Mouse (Mus musculus): ENCODE results near the gene Zfp950. TPM values are rescaled to one million over a fixed set of nuclear protein-coding genes. Genes with fewer than 3 reads are reported as not detected.

Zfp950 gene
- polyA plus RNA-seq, 1 experiment from 2014 or later: 40.9 TPM

GRCm38 (mm10) chr19:61052008-61052407 is 88.6 kb downstream of the Zfp950 start:
- H3K9me3 ChIP-seq (replicated peaks): no peaks in the 10 kb centered on the region; the same call in 1 of the 2 replicates
- H3K27ac ChIP-seq: no peak overlapping the region
- no peak for ATAC-seq (ENCODE audit: low FRiP score)
- no peak overlapping the region for H3K9ac ChIP-seq
- no peak overlapping the region for H3K4me3 ChIP-seq
- H3K4me2 ChIP-seq (replicated peaks): no peak overlapping the region
- peaks cover 3% of the 10 kb centered on the region; the same call in 1 of the 2 replicates for H3K4me1 ChIP-seq
- no peaks in the 10 kb centered on the region for H3K36me3 ChIP-seq
- H3K27me3 ChIP-seq: no peaks in the 10 kb centered on the region

- Histone ChIP-seq H3K4me1 (no peaks in the 10 kb centered on the region), H3K4me3 (no peak overlapping the region), H3K9me3 (replicated peaks) (no peaks in the 10 kb centered on the region; the same call in 1 of the 2 replicates), H3K36me3 (no peaks in the 10 kb centered on the region), H3K9ac (no peak overlapping the region), H3K27me3 (no peaks in the 10 kb centered on the region), H3K4me2 (replicated peaks) (no peak overlapping the region), H3K27ac (no peak overlapping the region)
- ATAC-seq (ENCODE audit: low FRiP score): no peak
- WGBS: 95% methylated on average over 1 of the region's 1 CpGs
Observed at GRCm38 (mm10) chr19:61051151-61051550, 89.5 kb downstream of the Zfp950 start.

GRCm38 (mm10) chr19:61049413-61049812 is 91.2 kb downstream of the Zfp950 start:
- WGBS: 76% methylated on average over 1 of the region's 1 CpGs
- H3K27ac ChIP-seq: no peak overlapping the region
- no peak overlapping the region for H3K4me2 ChIP-seq (replicated peaks)
- no peak overlapping the region for H3K9ac ChIP-seq
- no peaks in the 10 kb centered on the region; the same call in 1 of the 2 replicates for H3K9me3 ChIP-seq (replicated peaks)
- H3K4me3 ChIP-seq: no peak overlapping the region
- ATAC-seq (ENCODE audit: low FRiP score): no peak
- H3K4me1 ChIP-seq: no peaks in the 10 kb centered on the region
- no peaks in the 10 kb centered on the region for H3K27me3 ChIP-seq
- no peaks in the 10 kb centered on the region for H3K36me3 ChIP-seq

GRCm38 (mm10) chr19:61048646-61049045 is 92.0 kb downstream of the Zfp950 start:
- no peaks in the 10 kb centered on the region for H3K36me3 ChIP-seq
- 91% methylated on average over 2 of the region's 2 CpGs for WGBS
- H3K4me2 ChIP-seq (replicated peaks): no peak overlapping the region
- no peak overlapping the region for H3K4me3 ChIP-seq
- ATAC-seq (ENCODE audit: low FRiP score): no peak
- no peak overlapping the region for H3K9ac ChIP-seq
- no peaks in the 10 kb centered on the region for H3K9me3 ChIP-seq (replicated peaks)
- no peaks in the 10 kb centered on the region for H3K27me3 ChIP-seq
- H3K27ac ChIP-seq: no peak overlapping the region
- no peaks in the 10 kb centered on the region for H3K4me1 ChIP-seq

- no peak for ATAC-seq (ENCODE audit: low FRiP score)
- H3K4me3 ChIP-seq: no peak overlapping the region
- H3K27me3 ChIP-seq: no peaks in the 10 kb centered on the region
- no peak overlapping the region for H3K27ac ChIP-seq
- no peak overlapping the region for H3K4me2 ChIP-seq (replicated peaks)
- no peak overlapping the region for H3K9ac ChIP-seq
- H3K4me1 ChIP-seq: no peaks in the 10 kb centered on the region
- no peaks in the 10 kb centered on the region for H3K9me3 ChIP-seq (replicated peaks)
- H3K36me3 ChIP-seq: no peaks in the 10 kb centered on the region
Observed at GRCm38 (mm10) chr19:61039151-61039550, 101.5 kb downstream of the Zfp950 start.

GRCm38 (mm10) chr19:61031570-61031969 is 109.1 kb downstream of the Zfp950 start:
- no peaks in the 10 kb centered on the region for H3K9me3 ChIP-seq (replicated peaks)
- ATAC-seq (ENCODE audit: low FRiP score): no peak
- H3K4me1 ChIP-seq: no peaks in the 10 kb centered on the region
- H3K4me2 ChIP-seq (replicated peaks): no peak overlapping the region
- H3K27ac ChIP-seq: no peak overlapping the region
- no peak overlapping the region for H3K4me3 ChIP-seq
- WGBS: 88% methylated on average over 2 of the region's 2 CpGs
- H3K36me3 ChIP-seq: no peaks in the 10 kb centered on the region
- H3K27me3 ChIP-seq: no peaks in the 10 kb centered on the region
- H3K9ac ChIP-seq: no peak overlapping the region

GRCm38 (mm10) chr19:61021939-61022566 is 118.6 kb downstream of the Zfp950 start:
- no peak overlapping the region for H3K9ac ChIP-seq
- H3K4me2 ChIP-seq (replicated peaks): no peak overlapping the region
- no peaks in the 10 kb centered on the region for H3K36me3 ChIP-seq
- 0 out of 2 replicates have a peak, but pooled peaks cover 2% of the 10 kb centered on the region for H3K4me1 ChIP-seq
- ATAC-seq (ENCODE audit: low FRiP score): no peak
- no peak overlapping the region for H3K4me3 ChIP-seq
- no peak overlapping the region for H3K27ac ChIP-seq
- WGBS: 83% methylated on average over 3 of the region's 3 CpGs
- no peaks in the 10 kb centered on the region for H3K27me3 ChIP-seq
- no peaks in the 10 kb centered on the region for H3K9me3 ChIP-seq (replicated peaks)

- Histone ChIP-seq H3K27ac (no peak overlapping the region), H3K4me2 (replicated peaks) (no peak overlapping the region), H3K27me3 (no peaks in the 10 kb centered on the region), H3K4me3 (no peak overlapping the region), H3K9me3 (replicated peaks) (no peaks in the 10 kb centered on the region), H3K36me3 (no peaks in the 10 kb centered on the region), H3K4me1 (0 out of 2 replicates have a peak, but pooled peaks cover 2% of the 10 kb centered on the region), H3K9ac (no peak overlapping the region)
- WGBS: 71% methylated on average over 2 of the region's 2 CpGs
- no peak for ATAC-seq (ENCODE audit: low FRiP score)
Observed at GRCm38 (mm10) chr19:61021502-61021901, 119.1 kb downstream of the Zfp950 start.

GRCm38 (mm10) chr19:61017477-61018266 is 123.0 kb downstream of the Zfp950 start:
- H3K9me3 ChIP-seq (replicated peaks): no peaks in the 10 kb centered on the region
- 94% methylated on average over 1 of the region's 1 CpGs for WGBS
- no peak overlapping the region for H3K4me3 ChIP-seq
- no peak overlapping the region for H3K9ac ChIP-seq
- H3K4me1 ChIP-seq: 0 out of 2 replicates have a peak, but pooled peaks cover 2% of the 10 kb centered on the region
- no peak overlapping the region for H3K27ac ChIP-seq
- H3K36me3 ChIP-seq: no peaks in the 10 kb centered on the region
- H3K4me2 ChIP-seq (replicated peaks): no peak overlapping the region
- no peak for ATAC-seq (ENCODE audit: low FRiP score)
- no peaks in the 10 kb centered on the region for H3K27me3 ChIP-seq

GRCm38 (mm10) chr19:61009266-61009665 is 131.4 kb downstream of the Zfp950 start:
- no peaks in the 10 kb centered on the region for H3K4me1 ChIP-seq
- H3K9me3 ChIP-seq (replicated peaks): no peaks in the 10 kb centered on the region
- H3K9ac ChIP-seq: no peak overlapping the region
- H3K36me3 ChIP-seq: no peaks in the 10 kb centered on the region
- H3K27me3 ChIP-seq: no peaks in the 10 kb centered on the region
- 94% methylated on average over 2 of the region's 2 CpGs for WGBS
- no peak overlapping the region for H3K4me3 ChIP-seq
- no peak overlapping the region for H3K4me2 ChIP-seq (replicated peaks)
- H3K27ac ChIP-seq: no peak overlapping the region
- ATAC-seq (ENCODE audit: low FRiP score): no peak

All from hindbrain, embryonic 12.5 days (tissue).